Mouse (Mus musculus): Measurements from ENCODE around the gene Irf6. TPM values are rescaled to one million over a fixed set of nuclear protein-coding genes. Genes with fewer than 3 reads are reported as not detected.

Irf6 gene
- polyA plus RNA-seq, 1 experiment from 2014 or later: 0.60 TPM

- H3K9me3 ChIP-seq (replicated peaks; ENCODE audit: control insufficient read depth, low read length): no peaks in the 10 kb centered on the region
- H3K4me3 ChIP-seq (ENCODE audit: low read depth, low read length): no peak overlapping the region
- no peak for ATAC-seq
- no peaks in the 10 kb centered on the region for H3K4me1 ChIP-seq (ENCODE audit: control insufficient read depth, insufficient read depth, low read length)
- no peak overlapping the region for H3K9ac ChIP-seq (ENCODE audit: low read length)
- no peak overlapping the region for H3K4me2 ChIP-seq (ENCODE audit: low read length)
- H3K36me3 ChIP-seq (ENCODE audit: control insufficient read depth, insufficient read depth, low read length): no peaks in the 10 kb centered on the region
- no peaks in the 10 kb centered on the region for H3K27me3 ChIP-seq (replicated peaks; ENCODE audit: control insufficient read depth, insufficient read depth, low read length)
- no peak for DNase-seq (ENCODE audit: low spot score)
- WGBS: 76% methylated on average over 5 of the region's 5 CpGs
- no peak overlapping the region for H3K27ac ChIP-seq (ENCODE audit: low read depth, low read length)
These were observed 67.5 kb downstream of the Irf6 start for GRCm38 (mm10) chr1:193220408-193220807.

Other genes starting within 250 kb of the Irf6 start
- gene Syt14, start 117.3 kb upstream of the Irf6 start, polyA plus RNA-seq (2014; fragmentation: Nextera tagmentation; extraction: Ambion mirVana): 6.9 and 10.0 TPM in 2 replicates
- 9.6 and 10.6 TPM in 2 replicates for gene Diexf, start 22.8 kb upstream of the Irf6 start, polyA plus RNA-seq (2014; fragmentation: Nextera tagmentation; extraction: Ambion mirVana)
- 13.3 and 14.6 TPM in 2 replicates for gene A130010J15Rik, start 14.9 kb downstream of the Irf6 start, polyA plus RNA-seq (2014; fragmentation: Nextera tagmentation; extraction: Ambion mirVana)
- 1.5 and 2.0 TPM in 2 replicates for gene Traf3ip3, start 48.6 kb downstream of the Irf6 start, polyA plus RNA-seq (2014; fragmentation: Nextera tagmentation; extraction: Ambion mirVana)
- gene Lamb3, start 54.6 kb downstream of the Irf6 start, polyA plus RNA-seq (2014; fragmentation: Nextera tagmentation; extraction: Ambion mirVana): 0.80 and 0.85 TPM in 2 replicates
- gene Hsd11b1, start 111.0 kb downstream of the Irf6 start, polyA plus RNA-seq (2014; fragmentation: Nextera tagmentation; extraction: Ambion mirVana): 0.41 and 0.47 TPM in 2 replicates
- gene G0s2, start 120.1 kb downstream of the Irf6 start, polyA plus RNA-seq (2014; fragmentation: Nextera tagmentation; extraction: Ambion mirVana): 4.7 and 5.8 TPM in 2 replicates
- 36.1 and 44.6 TPM in 2 replicates for gene Camk1g, start 217.2 kb downstream of the Irf6 start, polyA plus RNA-seq (2014; fragmentation: Nextera tagmentation; extraction: Ambion mirVana)

Measured in forebrain, embryonic 14.5 days (tissue).